Mouse (Mus musculus): Measurements from ENCODE around the gene Higd1a.

Higd1a gene

DNA sequence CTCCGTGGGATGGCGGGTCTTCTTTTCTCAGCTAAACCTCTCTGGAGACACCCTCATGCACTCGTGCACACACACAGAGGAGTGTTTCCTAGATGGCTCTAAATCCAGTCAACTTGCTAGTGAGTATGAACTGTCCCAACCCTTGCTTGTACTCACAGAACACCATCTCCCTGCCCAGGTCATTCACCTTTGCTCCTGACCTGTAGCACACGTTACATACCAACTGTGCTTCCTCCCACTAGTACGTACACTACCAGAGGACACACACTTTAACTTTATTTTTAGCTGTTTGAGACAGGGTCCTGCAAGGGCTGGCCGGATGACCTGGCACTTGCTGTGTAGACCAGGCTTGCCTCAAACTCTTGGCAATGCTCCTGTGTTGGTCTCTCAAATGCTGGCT, 20.2 kb downstream of the Higd1a start:
- no peak for DNase-seq (ENCODE audit: low spot score)

DNA sequence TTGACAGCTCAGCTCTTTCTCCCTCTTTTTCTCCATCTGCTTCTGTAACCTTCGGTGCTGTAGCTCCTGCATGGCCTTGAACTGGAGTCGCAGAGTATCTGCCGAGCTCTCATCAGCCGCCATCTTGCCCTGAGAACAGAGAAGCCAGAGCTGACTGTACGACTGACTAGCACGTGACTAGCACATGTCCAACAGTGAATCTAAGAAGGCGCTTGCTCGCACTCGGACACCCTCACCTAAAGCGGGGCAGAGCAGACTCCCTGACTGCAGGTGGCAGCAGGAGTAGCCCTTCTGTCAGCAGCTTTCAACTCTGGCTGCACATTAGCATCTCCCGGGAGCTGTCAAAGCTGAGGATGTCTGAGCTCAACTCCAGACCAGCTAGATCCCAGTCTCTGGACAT, 24.3 kb downstream of the Higd1a start:
- DNase-seq (ENCODE audit: low spot score), result no peak

DNA sequence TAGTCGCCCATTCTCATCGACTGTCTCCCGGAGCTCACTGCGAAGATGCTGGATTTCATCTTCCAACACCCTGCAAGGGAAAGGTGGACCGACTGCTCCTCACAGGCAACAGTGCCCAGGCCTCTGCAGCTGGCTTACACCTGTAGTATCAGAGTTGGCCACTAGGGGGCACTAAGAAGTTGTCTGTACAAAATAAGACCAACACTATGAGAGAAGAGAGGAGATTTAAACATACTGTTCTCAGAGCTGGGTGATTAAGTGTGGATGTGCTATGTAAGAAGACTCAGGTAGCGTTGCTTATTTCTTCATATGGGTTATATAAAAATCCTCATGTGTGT, 27.2 kb downstream of the Higd1a start:
- no peak for DNase-seq (ENCODE audit: low spot score)

DNA sequence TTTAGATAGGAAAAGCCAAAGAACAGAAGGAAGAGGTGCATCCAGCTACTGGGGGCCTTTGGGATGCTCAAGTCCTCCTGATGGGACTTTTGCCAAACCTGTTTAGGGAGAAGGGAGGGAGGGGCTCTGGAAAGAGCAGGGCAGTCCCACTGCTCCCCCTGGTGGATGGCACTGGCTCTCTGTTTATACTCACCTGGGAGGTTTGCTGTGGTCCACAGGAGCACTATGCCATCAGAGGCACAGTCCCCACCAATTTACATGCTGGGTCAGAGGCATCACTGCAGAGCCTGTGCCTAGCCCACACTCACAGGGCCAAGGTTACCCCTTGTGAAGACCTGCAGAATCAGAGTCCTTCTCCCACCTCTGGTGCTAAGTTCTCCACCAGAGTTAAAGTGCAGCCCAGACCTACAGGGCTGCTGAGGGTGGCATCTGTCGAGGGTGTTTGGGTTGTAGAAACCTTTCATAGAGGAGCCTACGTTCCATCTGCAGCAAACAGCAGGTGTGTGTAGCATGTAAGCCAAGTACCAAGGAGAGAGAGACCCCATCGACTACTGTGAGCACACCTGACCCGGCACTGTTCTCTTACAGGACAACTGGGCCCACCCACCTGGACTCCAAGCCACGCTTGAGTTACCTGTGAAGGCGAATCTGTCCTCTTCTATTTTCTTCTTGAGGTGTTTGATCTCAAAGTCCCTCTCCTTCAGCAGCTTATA, 27.8 kb downstream of the Higd1a start:
- no peak for DNase-seq (ENCODE audit: low spot score)

DNA sequence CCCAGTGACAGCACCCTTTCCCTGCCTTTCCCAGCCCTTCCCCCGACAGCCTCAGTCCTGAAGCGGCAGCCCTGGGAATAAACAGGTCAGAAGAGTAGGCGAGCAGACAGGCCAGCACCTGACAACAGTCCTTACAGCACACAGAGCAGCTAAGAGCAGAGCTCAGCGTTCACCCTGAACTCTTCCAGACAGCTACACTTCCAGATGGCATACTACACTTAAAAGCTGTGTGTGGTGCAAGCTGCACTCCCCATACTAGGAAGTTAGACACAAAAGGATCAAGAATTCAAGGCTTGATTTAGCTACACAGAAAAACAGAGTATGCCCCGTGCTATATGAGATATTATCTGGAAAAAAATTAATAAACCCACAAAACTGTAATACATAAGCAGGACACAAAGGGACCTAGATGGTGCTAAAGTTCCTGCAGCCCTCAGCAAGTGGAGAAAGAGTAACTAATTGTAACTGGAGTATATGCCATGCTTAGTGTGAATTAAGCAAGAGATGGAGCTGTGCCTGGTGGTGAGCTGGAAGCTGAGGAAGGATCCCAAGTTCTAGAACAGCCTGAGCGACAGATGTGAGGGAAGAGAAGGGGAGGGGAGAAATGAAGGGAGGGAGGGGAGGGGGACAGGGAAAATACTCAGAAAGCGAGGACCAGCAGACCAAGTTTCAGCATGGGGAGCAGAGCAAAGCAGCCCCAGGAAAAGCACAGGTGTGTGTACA, 28.7 kb downstream of the Higd1a start:
- DNase-seq (ENCODE audit: low spot score), result no peak

DNA sequence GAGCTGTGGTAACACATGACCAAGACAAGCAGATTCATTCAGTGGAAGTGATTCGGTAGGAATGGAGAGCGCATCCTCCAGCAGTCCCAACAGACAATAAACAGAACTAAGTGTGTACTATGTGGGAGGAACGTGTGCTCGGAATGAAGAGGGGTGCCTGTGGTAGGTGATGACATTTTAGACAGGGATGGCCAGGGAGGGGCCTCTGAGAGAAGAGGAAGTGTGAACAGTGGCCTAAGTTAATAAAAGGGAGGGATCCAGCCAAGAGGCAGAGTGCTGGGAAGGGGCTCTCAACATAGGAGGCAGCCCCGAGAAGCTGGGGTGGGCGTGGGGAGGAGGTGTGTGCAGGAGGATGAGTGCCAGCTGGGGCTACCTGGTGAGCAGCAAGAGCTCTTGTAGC, 29.8 kb downstream of the Higd1a start:
- DNase-seq (ENCODE audit: low spot score), result no peak

DNA sequence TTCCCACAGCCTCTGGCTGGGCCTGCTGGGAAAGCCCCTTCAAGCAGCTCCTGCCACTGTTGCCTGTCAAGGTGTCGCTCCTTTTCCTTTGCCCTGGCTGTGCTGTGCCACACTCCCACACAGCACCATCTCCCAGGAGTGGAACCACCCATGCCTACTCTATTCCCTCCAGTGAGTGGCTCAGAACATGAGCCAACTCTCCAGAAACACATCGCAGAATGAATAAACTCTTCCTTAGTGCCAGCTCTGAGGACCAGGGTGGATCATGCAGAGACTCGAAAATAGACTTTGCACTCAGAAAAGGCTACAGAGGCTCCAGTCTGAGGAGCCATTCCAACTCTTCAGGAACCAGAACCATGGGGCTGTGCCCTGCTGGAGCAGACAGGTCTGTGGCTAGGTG, 31.8 kb downstream of the Higd1a start:
- DNase-seq (ENCODE audit: low spot score), result no peak

DNA sequence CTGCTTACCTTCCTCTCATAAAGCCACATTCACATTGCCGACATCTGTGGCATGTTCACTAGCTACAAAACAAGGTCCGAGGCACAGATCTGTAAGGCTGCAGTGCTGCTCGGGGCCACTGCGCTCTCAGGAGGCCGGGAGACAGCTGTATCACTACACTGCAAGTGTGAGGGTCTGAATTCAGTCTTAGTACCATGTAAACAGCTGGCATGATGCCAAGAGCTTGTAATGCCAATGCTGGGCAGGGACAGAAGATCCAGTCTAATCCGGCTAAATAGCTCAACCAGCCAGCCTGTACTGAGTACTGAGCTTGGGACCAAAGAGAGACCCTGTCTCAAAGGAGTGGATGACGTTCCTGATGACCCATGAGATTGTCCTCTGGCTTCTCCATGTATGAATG, 34.2 kb downstream of the Higd1a start:
- no peak for DNase-seq (ENCODE audit: low spot score)

DNA sequence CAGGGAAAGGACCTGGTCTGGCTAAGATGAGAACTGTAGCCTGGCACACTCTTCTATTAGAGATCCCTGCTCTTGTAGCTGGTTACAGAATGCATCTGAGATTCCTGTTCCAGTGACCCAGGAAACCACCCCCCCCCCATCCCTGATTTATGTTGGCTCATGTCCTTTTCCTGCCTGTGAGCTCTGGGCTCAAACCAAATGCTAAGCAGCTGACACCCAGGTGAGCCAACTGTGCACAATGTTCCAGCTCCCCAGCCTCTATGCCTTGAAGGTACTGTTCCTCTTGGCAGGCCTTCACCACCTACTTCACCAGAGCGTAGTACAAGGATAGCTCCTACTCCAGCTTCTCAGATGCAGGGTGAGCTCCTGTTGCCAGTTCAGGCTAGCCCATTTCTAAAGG, 35.1 kb downstream of the Higd1a start:
- DNase-seq (ENCODE audit: low spot score), result no peak

DNA sequence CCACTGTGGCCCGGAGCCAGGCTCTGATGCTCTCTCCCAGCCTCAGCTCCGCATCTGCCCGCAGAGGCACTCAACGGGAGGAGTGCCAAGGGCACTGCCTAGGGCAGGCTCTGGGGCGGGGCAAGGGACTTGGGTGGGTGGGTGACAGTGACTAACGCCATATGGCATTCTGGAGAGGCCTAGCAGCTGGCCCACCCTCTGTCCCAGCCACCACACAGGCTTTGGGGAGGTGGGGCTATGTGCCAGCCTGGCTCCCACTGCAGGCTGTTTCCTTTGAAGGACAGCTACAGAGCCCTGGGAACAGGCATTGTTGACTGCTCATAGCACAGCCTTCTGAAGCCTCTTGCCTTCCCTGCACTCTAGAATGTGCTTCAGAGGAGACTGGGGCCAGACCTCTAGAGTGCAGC, 35.6 kb downstream of the Higd1a start:
- DNase-seq (ENCODE audit: low spot score), result no peak

DNA sequence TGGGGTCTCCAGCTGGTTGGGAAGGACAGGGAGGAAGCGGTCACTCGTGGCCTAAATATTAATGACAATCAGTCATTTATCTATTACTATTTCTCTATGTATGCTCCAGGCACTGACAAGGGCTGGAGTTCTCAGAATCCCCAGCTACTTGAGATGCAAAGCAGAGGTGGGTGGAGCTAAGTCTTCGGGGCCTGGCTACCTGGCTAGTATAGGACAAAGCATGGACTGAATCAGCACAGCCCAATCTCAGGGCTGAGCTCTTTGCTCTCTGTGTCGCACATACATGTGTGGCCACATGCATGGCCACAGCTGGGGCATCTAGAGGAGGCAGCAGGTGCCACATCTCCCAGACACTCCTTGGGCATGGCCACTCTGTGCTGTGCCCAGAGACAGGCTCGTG, 37.4 kb downstream of the Higd1a start:
- DNase-seq (ENCODE audit: low spot score), result no peak

DNA sequence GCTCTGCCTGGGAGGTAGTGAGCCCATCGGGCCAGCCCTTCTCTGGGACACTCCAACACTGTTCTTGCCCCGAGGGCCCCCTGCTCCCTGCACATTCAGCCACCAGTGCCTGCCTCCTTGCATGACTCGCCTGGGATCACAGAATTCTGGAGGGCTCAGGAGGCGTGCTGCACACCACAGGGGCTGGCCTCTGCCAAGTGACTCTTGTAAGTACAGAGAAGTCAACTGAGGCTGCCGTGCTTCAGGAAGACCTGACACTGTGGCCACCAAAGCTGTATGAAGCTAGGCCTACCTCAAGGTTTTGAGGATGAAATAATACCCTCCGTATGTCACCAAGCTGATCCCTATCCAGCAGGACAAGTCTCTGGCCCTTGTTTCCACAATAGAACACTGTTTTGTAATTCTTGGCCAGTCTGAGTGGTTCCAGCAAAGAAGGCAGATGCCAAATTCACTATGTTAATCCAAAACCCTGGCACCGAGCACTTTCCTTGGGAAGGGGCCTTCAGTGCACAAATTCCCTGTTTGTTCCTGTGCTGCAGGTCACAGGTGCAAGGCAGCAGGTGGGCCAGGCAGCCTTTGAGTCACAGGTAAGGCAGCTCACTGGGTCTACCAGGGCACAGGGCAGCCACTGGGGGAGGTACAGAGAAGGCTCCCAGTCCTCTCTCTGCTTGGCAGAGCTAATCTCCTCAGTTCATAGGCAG, 38.2 kb downstream of the Higd1a start:
- DNase-seq (ENCODE audit: low spot score), result no peak

DNA sequence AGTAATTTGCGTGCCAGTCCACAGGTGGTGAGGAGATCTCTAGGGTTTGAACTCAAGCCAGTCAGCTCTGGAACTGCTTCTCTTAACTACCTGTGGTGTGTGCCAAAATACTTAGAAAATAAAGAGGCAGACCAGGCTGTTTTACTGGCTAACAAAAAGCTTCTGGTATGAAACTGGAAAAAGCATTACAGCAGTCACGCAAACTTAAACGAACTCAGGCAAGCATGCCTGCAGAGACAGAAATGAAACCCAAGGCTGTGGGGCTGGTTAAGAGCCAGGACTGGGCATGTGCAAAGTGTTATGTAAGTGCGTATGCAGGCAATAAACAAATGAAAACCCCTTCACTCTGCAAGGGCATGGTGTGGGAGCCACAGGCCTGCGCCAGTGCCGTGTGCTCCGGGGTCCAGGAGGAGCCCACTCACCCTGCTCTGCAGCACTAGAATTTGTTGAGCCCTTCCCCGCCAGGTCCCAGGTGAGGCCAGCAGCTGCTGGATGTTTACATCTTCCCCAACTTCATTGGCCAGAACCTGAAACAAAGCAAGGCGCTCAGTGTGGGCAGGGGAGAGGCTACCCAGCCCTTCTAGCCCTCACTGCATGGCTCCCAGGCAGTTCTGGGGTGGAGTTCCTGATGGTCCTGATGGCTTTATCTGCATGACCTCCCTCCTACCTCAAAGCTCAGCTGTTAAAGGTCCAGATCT, 38.9 kb downstream of the Higd1a start:
- peak; percentile 34 for DNase-seq (ENCODE audit: low spot score)

DNA sequence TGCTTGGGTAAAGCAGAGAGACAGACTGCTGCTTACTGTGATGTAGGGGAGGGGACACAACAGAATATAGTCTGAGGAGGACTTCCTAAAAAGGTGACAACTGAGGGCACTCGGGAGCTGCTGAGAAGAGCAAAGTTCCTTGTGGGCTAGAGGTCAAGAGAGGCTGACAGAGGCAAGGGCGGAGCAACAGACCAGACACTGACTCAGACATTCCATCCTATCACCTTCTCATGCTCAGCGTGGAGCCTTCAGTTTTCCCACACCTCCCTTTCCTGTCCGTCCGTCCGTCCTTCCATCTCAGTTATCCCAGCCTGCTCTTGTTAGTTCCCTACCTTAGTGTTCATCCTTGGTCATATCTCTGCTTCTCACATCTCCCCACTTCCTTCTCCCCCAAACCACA, 43.0 kb downstream of the Higd1a start:
- no peak for DNase-seq (ENCODE audit: low spot score)

DNA sequence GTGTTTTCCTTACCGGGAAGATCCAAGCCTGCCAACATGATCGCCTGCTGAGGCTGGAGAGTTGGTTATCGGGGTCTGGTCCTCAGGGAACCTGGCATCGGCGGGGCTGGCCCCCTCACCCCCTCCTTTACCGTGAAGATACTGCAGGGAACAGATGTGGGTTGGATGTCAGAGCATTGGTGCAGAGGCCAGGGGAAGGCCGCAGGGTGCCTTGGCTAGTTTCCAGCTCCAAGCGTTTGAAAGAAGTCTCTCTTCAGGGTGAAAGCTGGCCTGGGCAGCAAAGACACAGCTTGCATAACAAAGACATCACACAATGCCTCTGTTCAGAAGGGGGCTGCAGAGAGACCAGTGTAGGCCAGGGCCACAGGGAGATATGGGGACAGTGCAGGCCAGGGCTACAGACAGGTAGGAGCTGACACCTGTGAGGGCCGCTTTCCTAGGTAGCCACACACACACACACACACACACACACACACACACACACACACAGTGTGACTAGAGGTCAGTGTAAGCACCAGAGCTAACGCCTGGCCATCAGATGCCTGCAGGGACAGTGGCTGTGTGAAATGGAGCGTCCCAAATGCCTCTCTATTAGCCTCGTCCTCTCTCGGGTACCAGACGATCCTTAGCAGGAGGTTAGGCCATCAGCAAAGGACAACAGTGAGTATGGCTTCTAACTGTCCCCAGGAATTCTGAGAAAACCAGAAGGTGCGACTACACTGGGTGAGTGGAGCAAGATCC, 47.9 kb downstream of the Higd1a start:
- DNase-seq (ENCODE audit: low spot score), result peak; percentile 55

DNA sequence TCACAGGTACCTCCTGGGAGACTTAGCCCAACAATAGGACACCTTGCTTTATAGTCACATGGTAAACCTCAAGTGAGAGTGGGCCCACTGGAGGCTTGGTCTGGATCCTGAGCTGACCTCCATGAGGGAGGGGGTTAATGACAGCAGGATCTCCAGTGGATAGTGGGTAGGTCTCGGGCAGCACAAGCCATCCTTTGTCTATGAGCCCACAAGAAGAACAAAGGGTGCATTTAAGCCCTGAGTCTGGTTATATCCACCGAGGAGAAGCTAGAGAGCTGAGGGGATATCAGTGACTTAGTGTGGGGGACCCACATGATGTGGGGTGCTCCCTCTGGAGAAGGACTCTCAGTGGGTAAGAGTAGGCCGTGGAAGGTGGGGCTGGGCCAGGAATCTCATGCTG, 49.7 kb downstream of the Higd1a start:
- no peak for DNase-seq (ENCODE audit: low spot score)

DNA sequence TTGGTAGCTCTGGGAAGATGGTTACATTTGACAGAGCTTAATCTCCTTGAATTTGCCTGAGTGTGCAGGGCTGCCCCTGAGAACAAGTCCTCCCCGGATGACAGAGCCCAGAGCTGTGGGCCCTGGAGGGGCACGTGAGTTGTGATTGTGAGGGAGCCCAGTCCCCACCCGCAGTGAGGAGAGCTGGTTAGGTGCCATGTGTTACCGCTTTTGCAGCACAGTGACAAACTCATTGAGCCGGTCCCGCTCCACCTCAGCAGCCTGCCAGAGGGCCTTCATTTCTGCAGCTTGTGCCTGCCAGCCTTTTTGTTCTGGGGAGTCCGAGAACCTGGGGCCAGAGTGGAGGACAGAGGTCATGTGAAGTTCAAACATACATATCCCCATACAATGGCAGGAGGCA, 50.2 kb downstream of the Higd1a start:
- no peak for DNase-seq (ENCODE audit: low spot score)

DNA sequence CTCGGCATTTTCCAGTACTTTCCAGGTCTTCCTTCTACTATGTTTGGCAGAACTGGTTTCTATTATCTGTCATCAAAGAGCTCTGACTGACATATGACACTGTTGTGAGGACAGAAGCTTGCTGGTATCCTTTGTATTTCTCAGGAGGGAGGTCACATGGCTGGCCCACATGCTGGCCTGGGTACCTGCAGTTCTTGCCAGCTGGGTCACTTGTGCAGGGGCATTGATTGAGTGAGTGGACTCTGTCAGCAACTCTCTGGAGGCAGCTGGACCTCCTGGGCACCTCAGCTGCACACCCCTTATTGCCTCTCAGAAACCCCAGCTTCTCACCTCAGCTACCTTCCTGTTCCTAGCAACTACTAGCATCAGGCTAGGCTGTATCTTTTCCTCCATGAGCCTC, 50.6 kb downstream of the Higd1a start:
- no peak for DNase-seq (ENCODE audit: low spot score)

DNA sequence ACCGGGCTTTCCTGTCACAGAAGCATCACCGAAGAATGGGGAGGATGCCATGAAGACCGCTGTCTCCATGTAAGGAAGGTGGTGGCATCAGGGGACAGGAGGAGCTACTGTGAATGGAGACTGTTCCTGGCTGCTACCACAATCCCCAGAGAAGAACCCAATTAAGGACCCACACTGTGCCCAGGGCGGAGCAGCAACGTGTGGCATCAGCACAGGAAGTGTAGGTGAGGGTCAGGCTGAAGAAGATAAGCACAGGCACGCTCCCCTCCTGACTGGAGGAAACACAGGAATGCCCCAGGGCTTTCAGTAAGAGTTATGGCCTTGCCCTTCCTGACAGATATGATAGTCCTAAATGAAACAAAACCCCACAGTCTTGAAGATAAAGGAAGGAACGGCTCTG, 55.4 kb downstream of the Higd1a start:
- no peak for DNase-seq (ENCODE audit: low spot score)

DNA sequence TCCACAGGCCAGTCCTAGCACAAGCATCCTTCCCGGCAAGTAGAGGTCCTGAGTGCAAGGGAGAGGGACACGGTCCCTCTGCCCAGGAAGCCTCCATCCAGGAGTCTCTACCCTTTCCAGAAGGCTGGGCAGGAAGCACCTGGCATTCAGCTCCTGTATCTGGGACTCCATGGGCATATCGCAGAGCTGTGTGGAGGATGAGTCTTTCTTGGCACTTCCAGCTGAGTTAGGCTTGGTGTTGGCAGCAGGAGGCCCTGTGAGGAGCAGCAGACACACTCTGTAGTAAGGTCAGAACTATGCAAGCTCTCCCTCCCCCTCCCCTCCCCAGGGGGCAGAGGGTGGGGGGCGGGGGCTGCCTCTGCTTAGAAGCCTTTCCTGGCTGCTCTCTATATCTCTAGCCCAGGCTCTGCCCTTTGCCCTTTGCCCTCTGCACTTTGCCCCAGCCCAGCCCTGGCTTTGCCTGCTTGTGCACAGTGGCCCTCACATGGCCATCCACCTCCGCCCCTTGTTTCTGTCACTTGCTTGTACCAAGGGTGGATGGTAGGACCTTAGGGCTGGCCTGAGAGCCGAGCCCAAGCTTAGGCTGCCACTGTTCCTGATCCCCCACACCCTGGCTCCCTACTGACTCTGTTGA, 59.2 kb downstream of the Higd1a start:
- DNase-seq (ENCODE audit: low spot score), result no peak

Data from ovary, adult 18-20 months (tissue).